Mouse (Mus musculus): ENCODE results near the gene AY761185. TPM values are rescaled to one million over a fixed set of nuclear protein-coding genes. Genes with fewer than 3 reads are reported as not detected.

The AY761185 gene
- polyA plus RNA-seq (2015; fragmentation: Illumina TruSeq; extraction: RNeasy Lipid Tissue Mini Kit (QIAGEN cat#74804); ENCODE audit: insufficient read depth, low replicate concordance), result not detected

GRCm38 (mm10) chr8:20944610-20945009 lies at the start of gene AY761185:
AY761185 (minus strand) TSS chr8:20944710.

GRCm38 (mm10) chr8:20921971-20922370 lies 22.5 kb downstream of the AY761185 start, which contains the start of gene Gm6040:
Gm6040 (minus strand) TSS chr8:20922071.

DNA sequence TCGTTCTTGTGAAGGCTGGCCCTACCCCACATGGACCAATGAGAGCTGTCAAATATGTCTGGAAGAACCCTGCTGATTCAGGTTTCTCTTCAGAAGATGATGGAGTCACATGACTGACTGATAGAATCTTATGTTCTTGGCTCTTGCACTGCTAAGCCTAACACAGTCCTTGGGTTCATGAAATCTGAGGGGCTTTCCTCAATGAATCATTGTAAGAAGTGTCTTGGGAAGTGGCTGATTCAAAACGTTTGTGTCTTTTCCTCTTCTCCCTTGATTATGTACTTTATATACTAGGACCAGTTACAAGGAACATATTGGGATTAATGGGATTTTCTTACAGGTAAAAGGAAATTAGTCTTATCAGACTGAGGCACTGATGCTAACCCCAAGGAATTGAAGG lies 42.0 kb downstream of the AY761185 start, which contains the start of gene Gm15056:
Gm15056 (minus strand) TSS at position 101 of the 400 bp plus-strand sequence.

Other genes starting within 250 kb of the AY761185 start
- not detected for gene Defb33, start 52.0 kb downstream of the AY761185 start, polyA plus RNA-seq (2015; fragmentation: Illumina TruSeq; extraction: RNeasy Lipid Tissue Mini Kit (QIAGEN cat#74804); ENCODE audit: insufficient read depth, low replicate concordance)
- 3.4 TPM for gene Gm15056, start 42.1 kb downstream of the AY761185 start, polyA plus RNA-seq (2015; fragmentation: Illumina TruSeq; extraction: RNeasy Lipid Tissue Mini Kit (QIAGEN cat#74804); ENCODE audit: insufficient read depth, low replicate concordance)
- not detected for gene Gm6040, start 22.6 kb downstream of the AY761185 start, polyA plus RNA-seq (2015; fragmentation: Illumina TruSeq; extraction: RNeasy Lipid Tissue Mini Kit (QIAGEN cat#74804); ENCODE audit: insufficient read depth, low replicate concordance)
- not detected for gene Defa21, start 80.8 kb upstream of the AY761185 start, polyA plus RNA-seq (2015; fragmentation: Illumina TruSeq; extraction: RNeasy Lipid Tissue Mini Kit (QIAGEN cat#74804); ENCODE audit: insufficient read depth, low replicate concordance)
- gene Defa23, start 110.3 kb upstream of the AY761185 start, polyA plus RNA-seq (2015; fragmentation: Illumina TruSeq; extraction: RNeasy Lipid Tissue Mini Kit (QIAGEN cat#74804); ENCODE audit: insufficient read depth, low replicate concordance), result not detected
- not detected for gene Defa35, start 120.3 kb upstream of the AY761185 start, polyA plus RNA-seq (2015; fragmentation: Illumina TruSeq; extraction: RNeasy Lipid Tissue Mini Kit (QIAGEN cat#74804); ENCODE audit: insufficient read depth, low replicate concordance)
- not detected for gene Defa25, start 139.7 kb upstream of the AY761185 start, polyA plus RNA-seq (2015; fragmentation: Illumina TruSeq; extraction: RNeasy Lipid Tissue Mini Kit (QIAGEN cat#74804); ENCODE audit: insufficient read depth, low replicate concordance)
- gene Gm14851, start 151.3 kb upstream of the AY761185 start, polyA plus RNA-seq (2015; fragmentation: Illumina TruSeq; extraction: RNeasy Lipid Tissue Mini Kit (QIAGEN cat#74804); ENCODE audit: insufficient read depth, low replicate concordance), result not detected
- not detected for gene Defa30, start 189.9 kb upstream of the AY761185 start, polyA plus RNA-seq (2015; fragmentation: Illumina TruSeq; extraction: RNeasy Lipid Tissue Mini Kit (QIAGEN cat#74804); ENCODE audit: insufficient read depth, low replicate concordance)
- gene Defa22, start 217.6 kb upstream of the AY761185 start, polyA plus RNA-seq (2015; fragmentation: Illumina TruSeq; extraction: RNeasy Lipid Tissue Mini Kit (QIAGEN cat#74804); ENCODE audit: insufficient read depth, low replicate concordance), result not detected
- gene Defa31, start 246.9 kb upstream of the AY761185 start, polyA plus RNA-seq (2015; fragmentation: Illumina TruSeq; extraction: RNeasy Lipid Tissue Mini Kit (QIAGEN cat#74804); ENCODE audit: insufficient read depth, low replicate concordance), result not detected